Mouse (Mus musculus): ENCODE data around the gene Sag.

DNA sequence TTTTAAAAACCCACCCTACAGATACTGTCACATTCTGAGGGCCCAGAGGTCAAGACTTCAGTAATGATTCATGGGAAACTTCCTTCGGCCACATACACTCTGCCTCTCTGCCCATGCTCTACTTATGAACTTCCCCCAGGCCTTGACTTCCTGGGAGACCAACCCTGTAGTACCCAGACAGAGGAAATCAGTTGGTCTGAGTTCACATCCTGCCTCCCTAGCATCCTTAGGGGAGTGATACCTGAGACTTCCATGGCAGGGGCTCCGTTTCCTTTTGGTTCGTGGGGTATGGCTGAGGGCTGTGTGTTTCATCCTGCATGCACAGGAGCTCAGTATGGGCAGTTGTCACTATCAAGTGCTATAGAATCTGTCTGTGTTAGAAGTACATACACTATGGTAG, 47.9 kb downstream of the Sag start:
- no peak for TF ChIP-seq EP300 (optimal IDR thresholded peaks at IDR 0.05)
- no peak for TF ChIP-seq CTCF (IDR thresholded peaks at IDR 0.05; ENCODE audit: low read depth)

Measured in stomach, postnatal 0 days (tissue).